Mouse (Mus musculus): ENCODE results near the gene Psat1.

The Psat1 gene

GRCm38 (mm10) chr19:15855379-15855778 lies 91.8 kb downstream of the Psat1 start:
- no peak for DNase-seq
